Mouse (Mus musculus) intestine, embryonic 14.5 days (tissue): ENCODE data around the gene Dynlt1c. TPM values are rescaled to one million over a fixed set of nuclear protein-coding genes. Genes with fewer than 3 reads are reported as not detected.
"Not testable (repeated sequence)": the region's sequence is repeated elsewhere in the genome, so short reads cannot be mapped to it uniquely, and the experiment has no call there.

Experiments used
- ATAC-seq: fragments of 200-750 bp; cut with Nextera tagmentation; replicated peaks from 2 replicates; pipeline ENCODE4 v1.8.0; 2017; ENCODE audit warnings: low read depth, moderate number of reproducible peaks, moderate TSS enrichment, moderate library complexity; ENCODE audit not compliant: low FRiP score, low TSS enrichment
- DNase-seq: peaks from one replicate; pipeline ENCODE4 v3.0.0-alpha.2; 2018; ENCODE audit warnings: low spot score
- H3K27ac ChIP-seq: fragments of 300-500 bp; sonication (generic); 2 replicates; pipeline ENCODE4 v1.5.1; 2014; ENCODE audit warnings: low read depth, mild to moderate bottlenecking, control low read depth
- H3K27me3 ChIP-seq: fragments of 300-500 bp; sonication (generic); replicated peaks from 2 replicates; pipeline ENCODE4 v1.6.1; 2014; ENCODE audit warnings: low read length, control low read depth; ENCODE audit not compliant: control insufficient read depth, insufficient read depth
- H3K36me3 ChIP-seq: fragments of 300-500 bp; sonication (generic); 2 replicates; pipeline ENCODE4 v1.6.1; 2014; ENCODE audit warnings: low read length, control low read depth; ENCODE audit not compliant: control insufficient read depth, insufficient read depth
- H3K4me1 ChIP-seq: fragments of 300-500 bp; sonication (generic); replicated peaks from 2 replicates; pipeline ENCODE4 v1.6.1; 2014; ENCODE audit warnings: low read length, control low read depth, mixed read lengths; ENCODE audit not compliant: control insufficient read depth, insufficient read depth
- H3K4me2 ChIP-seq: fragments of 300-500 bp; sonication (generic); 2 replicates; pipeline ENCODE4 v1.6.1; 2014; ENCODE audit warnings: low read length
- H3K4me3 ChIP-seq: fragments of 300-500 bp; sonication (generic); 2 replicates; pipeline ENCODE4 v1.5.1; 2014; ENCODE audit warnings: low read depth, low read length, control low read depth, mixed read lengths
- H3K9ac ChIP-seq: fragments of 300-500 bp; sonication (generic); 2 replicates; pipeline ENCODE4 v1.6.1; 2014; ENCODE audit warnings: mild to moderate bottlenecking, low read length
- H3K9me3 ChIP-seq: fragments of 300-500 bp; sonication (generic); 2 replicates; pipeline ENCODE4 v1.6.1; 2016; ENCODE audit warnings: low read length, control low read depth; ENCODE audit not compliant: control insufficient read depth
- WGBS: fragments of 180-500 bp; shearing (Covaris S2); extraction: QIAGEN DNeasy Blood & Tissue Kit; methylation state at CpG from one replicate; pipeline ENCODE4 v1.1.7; 2014; 5-methylcytosine and 5-hydroxymethylcytosine counted together
- polyA plus RNA-seq: library from polyadenylated mRNA; unstranded; fragments of >200 nt; fragmentation: Nextera tagmentation; extraction: Ambion mirVana; gene quantifications from 2 replicates; pipeline ENCODE4 v1.2.1, GENCODE M21; 2014

The Dynlt1c gene
- polyA plus RNA-seq, 1 experiment from 2014 or later, result 36.1 TPM

DNA sequence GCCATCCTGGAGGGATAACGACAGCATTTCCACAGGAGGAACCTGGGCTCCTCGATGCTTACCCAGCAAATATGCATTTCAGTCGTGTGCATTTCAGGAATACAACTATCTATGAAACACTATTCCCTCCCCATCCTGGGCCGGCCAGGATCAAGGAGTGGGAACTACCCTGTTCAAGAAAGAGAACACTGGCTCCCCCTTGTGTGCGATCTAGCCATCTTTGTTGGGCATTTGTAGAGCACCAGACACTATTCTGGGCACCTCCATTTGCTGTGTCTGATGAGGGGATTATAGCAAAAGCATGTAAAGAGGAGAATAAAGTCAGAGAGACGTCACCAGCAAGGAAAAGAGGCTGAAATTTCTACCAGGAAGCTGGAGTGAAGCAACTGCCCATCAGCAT, 12.8 kb upstream of the Dynlt1c start:
- not testable (repeated sequence) for H3K9me3 ChIP-seq, H3K27me3 ChIP-seq, H3K36me3 ChIP-seq, DNase-seq, ATAC-seq, H3K4me1 ChIP-seq, H3K4me3 ChIP-seq, H3K27ac ChIP-seq, H3K4me2 ChIP-seq, H3K9ac ChIP-seq
- WGBS, result no CpG with 5 or more reads among the region's 6 CpGs

DNA sequence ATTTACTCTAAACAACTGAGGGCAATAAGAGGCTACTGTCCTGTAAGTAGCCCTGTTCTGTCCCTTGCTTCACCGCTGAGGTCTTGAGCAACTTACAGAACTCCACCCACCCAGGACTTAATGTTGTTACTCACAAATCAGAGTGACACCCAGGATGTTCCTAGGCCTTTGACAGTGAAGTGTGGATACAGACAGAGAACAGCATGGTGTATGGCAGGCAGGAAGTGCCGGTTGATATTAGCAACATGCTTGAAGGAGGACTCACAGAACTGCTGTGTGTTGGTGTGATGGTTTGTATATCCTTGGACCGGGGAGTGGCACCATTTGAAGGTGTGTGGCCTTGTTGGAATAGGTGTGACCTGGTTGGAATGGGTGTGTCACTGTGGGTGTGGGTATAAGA, 9.4 kb upstream of the Dynlt1c start:
- H3K36me3 ChIP-seq, H3K4me2 ChIP-seq, H3K4me3 ChIP-seq, H3K9me3 ChIP-seq, H3K9ac ChIP-seq, DNase-seq, ATAC-seq, H3K27ac ChIP-seq, H3K27me3 ChIP-seq, H3K4me1 ChIP-seq: not testable (repeated sequence)
- 87% methylated on average over 2 of the region's 3 CpGs for WGBS

DNA sequence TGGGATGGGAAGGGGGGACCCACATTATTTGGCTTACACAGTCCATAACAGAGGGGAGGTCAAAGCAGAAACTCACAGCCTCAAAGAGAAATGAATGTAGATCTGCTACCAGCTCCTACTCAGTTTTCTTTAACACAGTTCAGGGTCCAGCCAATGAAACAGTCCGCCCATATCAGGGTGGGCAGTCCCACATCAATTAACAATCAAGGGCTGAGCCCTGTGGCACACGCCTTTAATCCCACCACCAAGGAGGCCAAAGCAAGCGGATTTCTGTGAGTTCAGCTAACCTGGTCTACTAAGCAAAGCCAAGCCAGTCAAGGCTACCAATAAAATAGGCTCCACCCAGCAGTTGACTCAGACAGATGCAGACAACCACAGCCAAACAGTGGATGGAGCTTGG, 7.6 kb upstream of the Dynlt1c start:
- not testable (repeated sequence) for H3K27me3 ChIP-seq, H3K9me3 ChIP-seq, H3K4me3 ChIP-seq, H3K4me2 ChIP-seq, DNase-seq, H3K4me1 ChIP-seq, H3K27ac ChIP-seq, H3K36me3 ChIP-seq, H3K9ac ChIP-seq
- 71% methylated on average over 3 of the region's 3 CpGs for whole genome bisulfite sequencing
- 0 out of 2 replicates have a peak, but pooled peaks have one; percentile 14 for ATAC-seq

DNA sequence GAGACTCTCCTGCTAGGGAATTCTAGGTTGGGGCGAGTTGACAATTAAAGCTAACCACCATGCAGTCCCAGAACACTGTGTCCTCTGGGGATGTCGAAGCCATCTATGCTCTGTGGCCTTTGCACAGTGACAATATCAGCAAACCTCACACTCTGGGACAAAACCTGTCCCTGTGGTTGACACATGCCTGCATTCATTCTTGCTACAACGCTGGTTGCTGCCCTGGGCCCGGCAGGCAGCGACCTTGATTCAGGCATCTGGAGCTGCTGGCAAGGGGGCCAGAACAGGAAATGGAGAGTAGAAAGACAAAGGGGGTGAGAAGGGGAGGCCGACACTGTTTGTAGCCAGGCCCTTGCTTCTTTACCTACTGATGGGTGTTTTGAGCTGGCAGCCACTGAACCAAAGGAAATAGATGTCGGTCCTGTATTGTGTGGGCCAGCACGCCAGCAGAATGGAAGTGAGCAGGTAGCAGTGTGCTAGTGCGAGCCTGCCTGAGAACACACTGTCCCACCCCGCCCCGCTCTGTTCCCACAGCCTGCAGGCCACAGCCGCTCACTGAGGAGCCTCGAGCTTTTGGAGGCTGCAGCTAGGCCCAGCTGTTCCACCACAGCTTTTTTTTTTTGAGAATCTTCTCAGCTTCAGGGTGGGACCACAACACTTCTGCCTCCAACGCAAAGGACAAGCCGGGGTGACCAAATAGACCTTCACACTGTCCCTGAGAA, 5.5 kb upstream of the Dynlt1c start:
- H3K4me3 ChIP-seq, H3K36me3 ChIP-seq, H3K9ac ChIP-seq, H3K4me2 ChIP-seq, H3K27ac ChIP-seq, H3K9me3 ChIP-seq, H3K27me3 ChIP-seq, DNase-seq, H3K4me1 ChIP-seq: not testable (repeated sequence)
- WGBS, result 45% methylated on average over 6 of the region's 15 CpGs
- peak; percentile 61 for ATAC-seq

GRCm38 (mm10) chr17:6598356-6598755, 3.1 kb upstream of the Dynlt1c start:
- H3K4me2 ChIP-seq, H3K9ac ChIP-seq, H3K27me3 ChIP-seq, H3K4me1 ChIP-seq, H3K9me3 ChIP-seq, ATAC-seq, H3K36me3 ChIP-seq, H3K4me3 ChIP-seq, H3K27ac ChIP-seq, DNase-seq: not testable (repeated sequence)
- WGBS, result 93% methylated on average over 7 of the region's 7 CpGs

GRCm38 (mm10) chr17:6600216-6600911, 1.1 kb upstream of the Dynlt1c start:
- not testable (repeated sequence) for DNase-seq, H3K9me3 ChIP-seq, H3K4me3 ChIP-seq, H3K4me2 ChIP-seq, H3K27ac ChIP-seq, H3K27me3 ChIP-seq, H3K4me1 ChIP-seq, H3K9ac ChIP-seq, ATAC-seq, H3K36me3 ChIP-seq
- 91% methylated on average over 5 of the region's 8 CpGs for WGBS

DNA sequence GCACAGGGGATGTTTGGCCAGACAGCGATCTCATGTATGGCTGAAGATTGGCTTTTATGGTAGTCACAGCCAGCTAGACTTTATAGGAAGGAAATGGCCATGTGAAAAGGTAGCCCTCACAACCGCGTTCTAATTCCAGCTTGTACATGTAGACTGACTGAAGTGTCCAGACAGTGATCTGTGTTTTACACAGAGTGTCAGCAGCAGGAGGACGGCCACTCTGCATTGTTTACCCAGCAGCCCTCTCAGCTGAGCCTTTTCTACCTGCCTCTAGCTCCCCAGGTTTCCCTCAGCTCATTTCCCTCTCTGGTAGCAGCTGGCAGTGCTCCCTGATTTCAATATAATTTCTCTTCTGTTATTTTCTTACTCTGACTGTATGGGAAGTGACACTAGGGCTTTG, 734 bp downstream of the Dynlt1c start:
- H3K9me3 ChIP-seq, H3K27me3 ChIP-seq, H3K4me3 ChIP-seq, H3K27ac ChIP-seq, H3K4me2 ChIP-seq, H3K9ac ChIP-seq, ATAC-seq, H3K4me1 ChIP-seq, H3K36me3 ChIP-seq, DNase-seq: not testable (repeated sequence)
- 12% methylated on average over 3 of the region's 4 CpGs for WGBS

DNA sequence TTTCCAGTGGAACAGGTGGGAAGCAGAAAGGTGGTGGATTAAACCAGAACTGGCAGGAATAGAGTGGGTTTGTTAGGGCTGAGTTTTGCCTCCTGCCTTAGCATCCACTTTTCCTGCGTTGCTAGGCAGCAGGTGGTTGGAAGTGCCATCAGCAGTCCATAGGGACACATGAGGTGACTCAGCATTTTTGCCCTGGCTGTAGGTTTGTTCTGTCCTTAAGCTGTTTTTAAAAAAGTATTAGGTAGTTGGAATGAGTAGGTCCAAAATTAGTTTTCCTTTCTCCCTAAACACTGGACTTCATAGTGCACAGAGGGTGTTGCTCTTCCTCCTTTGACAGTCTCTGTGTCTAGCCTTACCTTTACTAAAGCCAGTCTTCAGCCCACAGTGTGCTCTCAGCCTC, 3.9 kb downstream of the Dynlt1c start:
- 73% methylated on average over 1 of the region's 1 CpGs for WGBS
- not testable (repeated sequence) for H3K9me3 ChIP-seq, H3K4me3 ChIP-seq, H3K27ac ChIP-seq, H3K4me1 ChIP-seq, H3K4me2 ChIP-seq, DNase-seq, ATAC-seq, H3K27me3 ChIP-seq, H3K36me3 ChIP-seq, H3K9ac ChIP-seq

DNA sequence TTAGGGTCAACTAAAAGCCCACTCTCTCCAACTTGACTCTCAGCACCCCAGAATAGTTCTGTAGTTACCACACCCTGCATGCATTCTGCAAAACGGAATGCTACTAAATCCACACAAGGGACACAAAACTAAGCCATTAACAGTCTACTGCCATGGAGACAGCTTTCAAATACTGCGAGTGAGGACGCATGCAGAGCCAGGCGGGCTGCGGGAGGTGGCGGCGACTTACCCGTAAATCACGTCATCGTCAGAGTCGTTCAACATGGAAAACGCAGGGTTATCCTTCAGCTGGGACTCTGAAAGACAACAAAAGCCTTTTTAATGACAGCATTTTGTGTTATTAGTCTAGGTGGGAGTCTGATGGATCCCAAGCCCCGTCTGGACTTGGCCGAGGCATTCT, 12.1 kb downstream of the Dynlt1c start:
- not testable (repeated sequence) for H3K9me3 ChIP-seq, ATAC-seq, H3K36me3 ChIP-seq, H3K4me3 ChIP-seq, H3K27me3 ChIP-seq, H3K4me1 ChIP-seq, H3K4me2 ChIP-seq, H3K9ac ChIP-seq, DNase-seq, H3K27ac ChIP-seq
- WGBS, result 88% methylated on average over 11 of the region's 14 CpGs
